Mouse (Mus musculus) ZHBTc4 (cell line): ENCODE measurements around the gene Acat2.
"Not testable (repeated sequence)": the region's sequence is repeated elsewhere in the genome, so short reads cannot be mapped to it uniquely, and the experiment has no call there.

Source experiments
- DNase-seq: peaks from one replicate; pipeline ENCODE4 v3.0.0-alpha.2; 2011; ENCODE audit warnings: low read depth, low spot score

The Acat2 gene

DNA sequence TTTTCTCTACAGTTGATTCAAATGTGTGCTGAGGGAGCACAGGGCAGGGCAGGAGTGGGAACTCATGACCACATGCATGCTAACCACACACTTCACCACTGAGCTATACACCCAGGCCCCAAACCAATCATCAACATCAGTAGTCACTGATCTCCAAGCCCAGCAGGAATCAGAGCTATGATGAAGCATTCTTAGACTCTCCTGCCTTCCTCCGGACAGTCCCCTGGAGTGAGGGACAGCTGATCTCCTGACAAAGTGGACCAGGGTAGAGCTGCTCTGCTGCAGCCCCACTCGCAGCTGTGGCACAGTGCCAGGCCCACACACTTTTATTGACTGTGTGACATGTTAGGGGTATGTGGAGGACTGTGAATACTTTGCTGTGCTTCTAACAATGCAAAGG, 1.2 kb downstream of the Acat2 start:
- DNase-seq: not testable (repeated sequence)

GRCm38 (mm10) chr17:12956664-12957063, 3.9 kb downstream of the Acat2 start:
- no peak for DNase-seq

DNA sequence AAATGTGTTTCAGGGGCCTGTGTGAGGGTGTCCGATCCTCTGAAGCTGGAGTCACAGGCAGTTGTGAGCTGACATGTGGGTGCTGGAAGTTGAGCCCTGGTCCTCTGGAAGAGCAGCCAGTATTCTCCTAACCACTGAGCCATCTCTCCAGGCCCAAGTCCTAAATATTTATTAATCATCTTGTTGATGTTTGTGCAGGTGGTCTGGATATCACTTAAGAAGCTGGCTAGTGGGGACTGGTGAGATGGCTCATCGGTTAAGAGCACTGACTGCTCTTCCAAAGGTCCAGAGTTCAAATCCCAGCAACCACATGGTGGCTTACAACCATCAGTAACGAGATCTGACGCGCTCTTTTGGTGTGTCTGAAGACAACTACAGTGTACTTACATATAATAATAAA, 10.9 kb downstream of the Acat2 start:
- DNase-seq: no peak

GRCm38 (mm10) chr17:12942459-12943162, 17.9 kb downstream of the Acat2 start:
- DNase-seq: no peak

- DNase-seq: no peak
These were observed 18.8 kb downstream of the Acat2 start for GRCm38 (mm10) chr17:12941543-12942260.

- no peak for DNase-seq
These were observed 20.3 kb downstream of the Acat2 start, which contains the start of gene Acat3 for GRCm38 (mm10) chr17:12940151-12940805. TSS of gene Acat3 (minus strand) at chr17:12940600.

GRCm38 (mm10) chr17:12939377-12940148, 21.0 kb downstream of the Acat2 start:
- DNase-seq: not testable (repeated sequence)

DNA sequence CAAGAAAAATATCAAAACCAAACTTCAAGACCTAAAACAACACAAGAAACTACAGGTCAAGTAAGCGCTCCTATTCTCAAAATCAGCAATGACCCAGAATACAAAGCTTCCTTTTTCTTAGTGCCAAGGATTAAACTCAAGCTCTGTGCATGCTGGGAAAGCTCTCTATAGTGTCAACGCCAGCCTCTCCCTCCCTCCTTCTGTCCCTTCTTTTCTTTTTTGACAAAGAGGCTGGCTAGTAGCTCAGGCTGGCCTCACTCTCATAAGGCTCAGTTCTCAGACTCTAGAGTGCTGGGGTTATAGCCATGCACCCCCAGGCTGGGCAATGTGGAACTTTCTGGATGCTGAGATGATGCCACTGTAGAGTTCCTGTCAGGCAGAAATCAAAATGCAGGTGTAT, 22.5 kb downstream of the Acat2 start:
- DNase-seq: no peak

- no peak for DNase-seq
These were observed 23.1 kb downstream of the Acat2 start for GRCm38 (mm10) chr17:12937412-12937970.

- no peak for DNase-seq
These were observed 24.8 kb downstream of the Acat2 start for GRCm38 (mm10) chr17:12935719-12936118.

GRCm38 (mm10) chr17:12931576-12931975, 29.0 kb downstream of the Acat2 start:
- DNase-seq: not testable (repeated sequence)

GRCm38 (mm10) chr17:12925703-12926180, 34.8 kb downstream of the Acat2 start:
- no peak for DNase-seq

DNA sequence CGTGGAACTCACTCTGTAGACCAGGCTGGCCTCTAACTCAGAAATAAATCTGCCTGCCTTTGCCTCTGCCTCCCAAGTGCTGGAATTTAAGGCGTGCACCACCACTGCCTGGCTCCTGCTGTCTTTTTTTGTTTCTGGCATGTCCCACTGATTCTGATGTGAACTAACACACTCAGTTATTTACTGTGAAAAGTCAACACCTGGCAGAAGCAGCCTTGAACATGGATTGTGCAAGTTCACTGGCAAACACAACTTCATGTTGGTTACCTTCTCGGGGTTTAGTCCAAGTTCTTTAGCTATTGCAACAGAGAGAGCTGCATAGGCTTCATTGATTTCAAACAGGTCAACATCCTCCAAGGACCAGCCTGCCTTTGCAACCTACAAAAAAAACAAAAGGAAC, 35.5 kb downstream of the Acat2 start:
- DNase-seq: peak; percentile 32

- no peak for DNase-seq
These were observed 39.5 kb downstream of the Acat2 start for GRCm38 (mm10) chr17:12921073-12921472.

GRCm38 (mm10) chr17:12916588-12917380, 43.8 kb downstream of the Acat2 start:
- DNase-seq: peak; percentile 87

DNA sequence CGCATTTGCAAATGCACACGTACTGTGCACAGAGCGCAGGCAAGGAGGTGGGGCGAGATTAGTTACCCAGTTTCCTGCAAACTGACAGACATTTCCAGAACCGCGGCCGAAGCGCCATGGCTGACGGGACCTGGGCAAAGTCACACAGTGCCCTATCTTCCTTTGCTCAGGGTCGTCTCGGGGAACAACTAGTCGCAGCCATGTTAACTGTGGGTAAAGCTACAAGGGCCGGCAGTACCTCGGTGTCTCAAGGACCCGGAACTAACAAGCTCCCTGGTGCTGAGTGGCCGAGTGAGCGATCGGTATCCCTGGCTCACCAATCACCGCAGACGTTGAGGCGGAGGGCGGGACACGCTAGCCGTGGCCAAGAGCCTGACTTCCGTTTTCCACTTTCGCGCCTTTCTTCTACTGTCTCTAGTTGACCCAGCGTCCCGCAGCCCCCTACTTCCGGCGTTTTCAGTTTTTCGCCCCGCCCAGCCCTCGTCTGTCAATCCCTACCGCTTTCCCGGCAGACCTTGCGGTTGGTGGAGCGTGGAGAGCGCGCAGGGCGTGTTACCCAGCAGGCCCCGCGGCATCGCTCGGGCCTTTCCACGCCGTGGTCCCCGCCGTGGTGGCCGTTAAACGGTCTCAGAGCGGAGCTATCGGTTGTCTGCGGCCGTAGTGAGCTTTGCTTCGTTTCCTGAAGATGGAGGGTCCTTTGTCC, 44.5 kb downstream of the Acat2 start, which contains the start of gene Mrpl18:
TSS of gene Mrpl18 (minus strand) at position 465 of the 703 bp plus-strand sequence.
- DNase-seq: peak; percentile 100

GRCm38 (mm10) chr17:12915488-12915880, 45.1 kb downstream of the Acat2 start, which contains the start of gene Tcp1:
TSS of gene Tcp1 (plus strand) at chr17:12915701.
- DNase-seq: no peak

- DNase-seq: no peak
These were observed 50.2 kb downstream of the Acat2 start for GRCm38 (mm10) chr17:12910391-12910790.
